Mouse (Mus musculus) 3T3-L1 (cell line): ENCODE data around the gene Cpt1c.

Experiments used
- DNase-seq: peaks from one replicate; pipeline ENCODE4 v3.0.0-alpha.2; 2015; ENCODE audit warnings: low read depth, low spot score

The Cpt1c gene

DNA sequence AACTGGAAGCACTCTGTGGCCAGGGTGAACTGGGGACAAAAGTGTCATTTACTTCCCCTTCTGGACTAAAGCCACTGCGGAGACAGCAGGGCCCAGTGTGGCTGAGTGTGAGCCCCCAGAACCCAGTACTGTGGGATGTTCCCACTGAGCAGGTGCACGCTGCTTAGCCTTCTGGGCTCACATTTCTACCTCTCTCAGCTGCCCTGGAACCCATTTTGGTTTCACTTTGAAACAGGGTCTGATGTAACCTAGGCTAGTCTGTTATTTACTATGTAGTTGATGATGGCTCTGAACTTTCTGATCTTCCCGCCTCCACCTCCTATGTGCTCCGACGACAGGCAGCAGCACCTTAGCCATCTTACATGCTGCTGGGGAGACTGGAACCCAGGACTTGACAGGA lies 11.8 kb downstream of the Cpt1c start:
- DNase-seq, result no peak

- DNase-seq, result no peak
These were observed 12.3 kb downstream of the Cpt1c start for GRCm38 (mm10) chr7:44962337-44962736.

GRCm38 (mm10) chr7:44960512-44960910 lies 14.1 kb downstream of the Cpt1c start:
- no peak for DNase-seq

- DNase-seq, result no peak
These were observed 14.7 kb downstream of the Cpt1c start for GRCm38 (mm10) chr7:44959874-44960511.

- no peak for DNase-seq
These were observed 15.4 kb downstream of the Cpt1c start for GRCm38 (mm10) chr7:44959281-44959680.

GRCm38 (mm10) chr7:44958208-44958607 lies 16.4 kb downstream of the Cpt1c start:
- DNase-seq, result peak; percentile 64

DNA sequence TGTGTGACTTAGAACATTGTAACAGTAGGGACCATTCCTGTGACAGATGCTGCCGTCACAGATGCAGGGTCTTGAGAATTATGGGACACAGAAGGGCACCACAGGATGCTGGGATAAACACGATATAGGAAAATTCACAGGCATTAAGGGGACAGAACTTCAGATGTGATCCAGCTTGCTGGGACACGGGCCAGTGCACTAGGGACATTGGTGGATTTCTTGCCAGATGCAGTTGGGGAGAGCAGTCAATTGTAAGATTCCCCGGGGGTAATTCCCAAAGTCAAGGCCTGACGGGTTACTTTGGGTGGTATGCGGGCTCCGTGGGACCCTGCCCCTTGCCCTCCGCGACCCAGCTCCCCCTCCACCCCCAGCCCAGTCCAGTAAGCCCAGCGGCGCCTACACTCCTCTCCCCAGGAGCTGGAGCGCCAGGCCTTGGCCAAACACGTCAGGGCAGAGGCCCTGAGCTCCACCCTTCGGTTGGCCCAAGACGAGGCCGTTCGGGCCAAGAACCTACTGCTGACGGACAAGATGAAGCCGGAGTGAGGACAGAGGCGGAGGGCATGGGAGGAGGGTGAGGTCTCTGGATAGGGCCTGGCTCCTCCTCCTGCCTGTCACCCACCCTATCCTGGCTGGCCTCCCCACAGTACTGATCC lies 17.3 kb downstream of the Cpt1c start:
- no peak for DNase-seq

GRCm38 (mm10) chr7:44956266-44956665 lies 18.4 kb downstream of the Cpt1c start:
- DNase-seq, result no peak

- DNase-seq, result peak; percentile 44
These were observed 19.0 kb downstream of the Cpt1c start for GRCm38 (mm10) chr7:44955628-44956027.

DNA sequence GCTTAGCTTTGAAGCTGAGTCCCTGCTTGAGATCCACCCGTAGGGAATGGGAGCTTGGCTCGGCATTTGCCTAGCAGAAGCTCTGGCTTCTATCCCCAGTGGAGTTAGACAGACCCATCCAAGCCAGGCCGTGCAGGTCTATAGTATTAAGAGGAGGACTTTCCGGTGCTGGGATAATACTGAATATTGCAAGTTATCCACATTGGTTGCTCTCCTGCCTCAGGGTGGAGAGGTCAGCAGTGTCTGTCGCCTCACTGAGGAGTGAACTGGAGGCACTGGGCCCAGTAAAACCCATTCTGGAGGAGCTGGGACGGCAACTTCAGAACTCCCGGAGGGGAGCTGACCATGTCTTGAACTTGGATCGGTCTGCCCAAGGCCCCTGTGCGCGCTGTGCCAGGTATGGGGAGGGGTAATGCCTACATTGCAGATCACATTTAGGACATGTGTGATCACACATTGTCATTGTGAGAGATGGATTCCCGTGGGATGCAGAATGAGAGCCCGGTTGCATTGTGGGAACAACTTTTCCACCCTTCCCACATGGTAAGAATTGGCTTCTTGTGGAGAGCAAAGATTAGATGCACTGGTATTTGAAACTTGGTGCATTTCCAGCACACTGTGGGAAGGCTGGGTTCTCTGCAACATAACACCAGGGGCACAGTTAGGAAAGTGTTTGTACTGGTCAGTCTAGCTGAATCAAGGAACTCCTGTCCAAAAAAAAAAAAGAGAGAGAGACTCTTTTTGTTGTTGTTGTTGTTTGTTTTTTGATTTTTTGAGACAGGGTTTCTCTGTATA lies 20.4 kb downstream of the Cpt1c start:
- peak; percentile 52 for DNase-seq

- DNase-seq, result no peak
These were observed 21.1 kb downstream of the Cpt1c start for GRCm38 (mm10) chr7:44953561-44953960.

GRCm38 (mm10) chr7:44952611-44953306 lies 21.9 kb downstream of the Cpt1c start:
- DNase-seq, result peak; percentile 97

DNA sequence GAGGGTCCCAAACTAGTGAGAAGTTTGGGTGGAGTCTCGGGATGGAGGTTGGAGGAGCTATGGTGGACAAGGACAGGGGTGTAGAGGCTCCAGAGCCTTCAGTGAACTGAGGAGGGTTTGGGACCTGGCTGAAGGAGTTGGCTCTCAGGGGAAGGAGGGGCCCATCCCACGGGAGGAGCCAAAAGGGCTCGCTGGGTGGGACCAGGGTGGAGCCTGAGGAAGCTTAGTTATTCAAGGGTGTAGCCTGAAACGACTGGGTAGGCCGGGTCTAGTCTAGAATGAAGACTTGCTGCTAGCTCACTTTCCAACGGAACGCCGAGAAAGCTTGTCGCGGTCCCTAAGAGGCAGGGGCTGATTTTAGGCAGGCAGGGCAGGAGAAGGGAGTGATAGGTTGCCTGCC lies 22.7 kb downstream of the Cpt1c start:
- peak; percentile 86 for DNase-seq

DNA sequence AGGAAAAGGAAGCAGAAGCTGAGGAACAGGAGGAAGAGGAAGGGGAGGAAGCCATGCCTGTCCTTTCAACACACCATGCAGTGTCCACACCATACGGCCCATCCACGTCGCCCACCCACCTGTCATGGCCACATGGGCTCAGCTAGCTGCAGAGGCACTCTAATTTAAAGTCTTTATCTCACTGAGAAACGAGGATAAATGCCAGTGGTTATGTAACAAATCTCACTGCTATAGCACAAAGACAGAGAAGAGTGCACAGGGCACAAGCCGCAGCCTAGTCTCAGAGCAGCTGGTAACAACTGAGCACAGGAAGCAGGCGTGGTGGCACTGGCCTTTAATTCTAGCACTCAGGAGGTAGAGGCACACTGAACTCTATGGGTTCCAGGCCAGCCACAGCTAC lies 24.7 kb downstream of the Cpt1c start:
- DNase-seq, result no peak

- no peak for DNase-seq
These were observed 31.7 kb downstream of the Cpt1c start, which contains the start of gene Tsks for GRCm38 (mm10) chr7:44942904-44943303. Gene Tsks, plus strand, starts transcription at chr7:44943204.

DNA sequence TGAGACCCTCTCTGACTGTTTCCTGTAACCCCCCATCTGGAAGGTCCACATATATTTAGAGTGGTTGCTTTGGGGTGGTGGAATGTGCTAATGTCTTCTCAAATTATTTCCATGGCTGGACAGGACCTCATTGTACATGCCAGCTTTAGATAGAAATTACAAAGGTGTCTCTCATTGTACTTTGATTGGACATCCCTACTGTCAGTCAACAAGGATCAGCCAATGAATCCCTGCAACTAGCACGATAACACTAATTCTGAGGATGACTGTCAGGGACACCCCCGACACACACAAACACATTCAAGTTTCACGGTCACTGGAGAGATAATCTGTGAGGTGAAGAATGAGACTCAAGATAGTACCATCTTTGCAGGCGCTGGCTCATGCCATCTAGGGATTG lies 36.0 kb downstream of the Cpt1c start:
- no peak for DNase-seq

DNA sequence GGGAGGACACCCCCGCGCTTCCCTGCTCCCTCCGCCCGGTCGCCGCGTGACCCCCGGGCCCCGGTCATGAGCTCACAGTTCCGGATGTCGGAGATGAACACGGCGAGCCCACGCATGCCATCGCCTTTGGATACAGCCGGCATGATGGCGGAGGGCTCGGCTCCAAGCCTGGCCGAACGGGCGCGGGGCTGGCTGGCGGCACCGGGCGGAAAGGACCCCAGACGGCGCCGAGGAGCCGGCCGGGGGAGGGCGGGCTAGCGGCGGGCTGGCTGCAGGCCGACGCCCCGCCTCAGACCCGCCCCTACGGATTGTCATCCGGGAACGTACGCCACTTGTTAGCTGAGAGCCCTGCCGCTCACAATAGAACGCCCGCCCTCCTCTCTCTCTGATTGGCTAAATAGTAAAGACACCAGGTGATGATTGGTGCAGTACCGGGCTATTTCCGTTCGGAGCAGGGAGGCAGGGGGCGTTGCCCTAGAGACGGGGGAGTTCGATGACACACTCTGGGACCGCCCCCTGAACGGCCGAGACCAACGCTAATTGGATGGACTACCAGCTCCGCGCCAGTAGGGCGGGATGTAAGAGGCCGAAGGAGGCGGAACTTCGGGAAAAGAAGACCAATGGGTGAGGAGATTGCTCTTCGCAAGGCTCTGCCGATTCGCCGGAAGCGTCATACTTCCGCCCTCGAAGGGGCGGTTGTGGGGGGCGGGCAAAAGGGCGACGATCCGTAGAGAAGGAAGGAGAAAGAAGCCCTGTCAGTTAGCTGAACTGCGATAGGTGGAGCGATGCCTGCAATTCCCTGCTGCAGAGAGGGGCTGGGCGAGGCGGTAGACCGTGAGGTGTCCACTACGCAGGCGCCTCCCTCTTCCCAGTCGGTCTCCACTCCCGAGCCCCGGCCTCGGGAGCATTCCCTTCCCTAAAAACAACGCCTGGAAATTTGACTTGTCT lies 45.2 kb downstream of the Cpt1c start, which contains the start of gene Ap2a1:
Ap2a1 (minus strand) TSS at position 293 of the 948 bp plus-strand sequence.
- peak; percentile 99 for DNase-seq

DNA sequence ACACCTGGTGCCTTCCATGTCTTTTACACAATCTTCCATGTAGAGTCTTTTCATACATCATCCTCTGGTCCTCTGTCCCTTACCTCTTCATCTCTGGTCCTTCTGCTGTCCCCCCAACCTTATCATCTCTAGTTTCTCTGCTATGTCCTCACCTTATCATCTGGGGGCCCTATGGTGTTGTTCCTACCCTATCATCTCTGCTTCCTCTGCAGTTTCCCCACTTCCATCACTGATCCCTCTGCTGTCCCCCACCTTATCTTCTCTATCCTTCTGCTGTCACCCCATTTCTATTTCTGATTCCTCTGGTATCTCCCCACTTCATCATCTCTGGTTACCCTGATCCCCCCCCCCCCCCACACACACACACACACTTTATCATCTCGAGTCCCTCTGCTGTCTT lies 46.1 kb downstream of the Cpt1c start:
- no peak for DNase-seq

DNA sequence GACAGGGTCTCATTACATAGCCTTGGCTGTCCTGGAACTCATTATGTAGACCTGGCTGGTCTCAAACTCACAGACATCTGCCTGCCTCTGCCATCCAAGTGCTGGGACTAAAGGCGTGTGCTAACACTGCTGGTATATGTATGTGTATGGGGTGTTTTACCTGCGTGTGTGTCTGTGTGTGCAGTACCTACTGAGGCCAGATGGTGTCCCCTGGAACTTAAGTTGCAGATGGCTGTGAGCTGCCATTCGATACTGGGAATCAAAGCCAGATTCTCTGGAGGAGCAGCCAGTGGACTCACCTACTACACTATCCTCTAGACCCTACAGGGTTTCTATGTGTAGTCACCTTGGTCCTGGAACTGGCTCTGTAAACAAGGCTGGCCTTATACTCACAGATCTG lies 49.2 kb downstream of the Cpt1c start:
- peak; percentile 57 for DNase-seq

DNA sequence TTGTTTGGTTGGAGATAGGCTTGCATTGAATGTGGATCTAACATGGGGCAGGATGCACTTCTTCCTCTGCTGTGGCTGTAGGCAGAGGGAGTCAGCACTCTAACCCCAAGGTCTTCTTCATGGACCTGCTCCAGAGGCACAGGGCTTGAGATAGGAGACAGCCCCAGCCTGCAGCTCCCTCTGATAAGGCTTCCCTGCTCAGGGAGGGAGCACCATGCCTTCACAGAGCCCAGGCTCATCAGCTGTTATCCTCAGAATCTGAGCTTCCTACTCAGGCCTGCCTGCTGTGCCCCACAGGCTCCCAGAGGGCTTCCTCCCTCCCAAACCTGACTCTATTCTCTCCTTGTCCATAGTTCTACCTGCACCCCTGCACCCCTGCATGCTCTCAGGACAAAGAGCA lies 52.1 kb downstream of the Cpt1c start:
- DNase-seq, result no peak

GRCm38 (mm10) chr7:44919127-44919526 lies 55.5 kb downstream of the Cpt1c start:
- no peak for DNase-seq
